In the genomic region with DNA sequence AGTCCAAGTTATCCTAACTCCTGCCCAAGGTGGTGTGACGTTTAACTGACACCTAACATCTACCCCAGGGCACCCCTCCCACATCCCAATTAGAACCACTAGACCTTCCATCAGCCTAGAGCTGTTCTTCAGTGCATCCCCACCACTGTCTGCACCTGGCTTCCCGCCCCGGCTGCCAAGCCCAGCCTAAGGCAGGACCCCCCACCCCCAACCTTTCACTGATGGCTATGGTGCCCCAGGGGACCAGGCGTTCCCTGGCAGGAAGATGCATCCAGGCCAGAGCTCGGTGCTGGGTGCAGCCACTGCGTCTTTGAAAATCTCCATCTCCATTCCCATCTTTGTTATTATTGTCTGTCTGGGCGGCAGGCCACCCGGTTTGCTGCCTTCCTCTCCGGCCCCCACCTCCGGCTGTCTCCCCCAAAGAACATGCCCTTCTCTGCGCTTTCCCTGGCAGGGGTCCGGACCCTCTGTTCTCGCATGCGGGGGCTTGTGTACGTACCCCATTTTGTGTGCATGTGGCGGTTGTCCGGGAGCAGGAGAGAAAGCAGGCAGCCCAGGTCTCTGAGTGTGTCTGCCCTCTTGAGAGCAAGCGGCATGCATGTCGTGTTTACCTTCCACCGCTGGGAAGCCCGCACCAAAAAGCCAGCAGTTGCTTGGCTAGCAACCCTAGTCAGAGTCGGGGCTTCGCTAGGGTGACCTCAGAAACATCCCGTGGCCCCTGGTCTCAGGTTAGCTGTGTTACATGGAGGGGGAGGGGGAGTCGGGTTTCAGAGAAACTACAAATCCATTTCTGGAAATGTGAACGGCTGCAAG, we compare ENCODE assay signal across 8 mouse cellular contexts.
A peak's percentile ranks its signal among the peaks of the same experiment; 100 is the strongest.
DNase-seq lines count a peak whose midpoint lies in the region; ATAC-seq and TF ChIP-seq lines count a peak whose summit lies in the region.

No protein-coding gene starts in this region.

- peaks cover 2% of the 10 kb centered on the region; the same call in 1 of the 2 replicates for H3K36me3 ChIP-seq in embryonic facial prominence, embryonic 14.5 days (ENCODE audit: control insufficient read depth, insufficient read depth, low read length)
- no peaks in the 10 kb centered on the region; the same call in 1 of the 2 replicates for H3K36me3 ChIP-seq in intestine, embryonic 16.5 days (ENCODE audit: control insufficient read depth, insufficient read depth, low read length)
- H3K36me3 ChIP-seq in neural tube, embryonic 11.5 days (ENCODE audit: control insufficient read depth, insufficient read depth, low read length), result no peaks in the 10 kb centered on the region

- no peaks in the 10 kb centered on the region for H3K27me3 ChIP-seq in embryonic facial prominence, embryonic 14.5 days (replicated peaks; ENCODE audit: control insufficient read depth, insufficient read depth, low read length)
- H3K27me3 ChIP-seq in intestine, embryonic 16.5 days (replicated peaks; ENCODE audit: control insufficient read depth, insufficient read depth, low read length), result no peaks in the 10 kb centered on the region
- no peaks in the 10 kb centered on the region for H3K27me3 ChIP-seq in neural tube, embryonic 11.5 days (ENCODE audit: control insufficient read depth, insufficient read depth, low read length)

- H3K27ac ChIP-seq in embryonic facial prominence, embryonic 14.5 days (replicated peaks; ENCODE audit: low read depth, low read length), result 0 out of 2 replicates have a peak overlapping the region, but pooled peaks have one; percentile 15
- peak overlapping the region; percentile 55 for H3K27ac ChIP-seq in intestine, embryonic 16.5 days (ENCODE audit: low read length)
- 0 out of 2 replicates have a peak overlapping the region, but pooled peaks have one; percentile 8 for H3K27ac ChIP-seq in neural tube, embryonic 11.5 days (ENCODE audit: low read depth, low read length)

- H3K4me2 ChIP-seq in embryonic facial prominence, embryonic 14.5 days (ENCODE audit: low read depth, low read length), result peak overlapping the region; percentile 66
- H3K4me2 ChIP-seq in intestine, embryonic 16.5 days (ENCODE audit: low read depth, low read length), result peak overlapping the region; percentile 85
- H3K4me2 ChIP-seq in neural tube, embryonic 11.5 days (ENCODE audit: low read depth), result peak overlapping the region; percentile 91

- no peak for DNase-seq in lung, adult 2 months
- DNase-seq in lung, postnatal 25 days (ENCODE audit: low spot score), result no peak
- DNase-seq in embryonic facial prominence, embryonic 14.5 days (ENCODE audit: low spot score), result no peak
- DNase-seq in neural tube, embryonic 11.5 days (ENCODE audit: low spot score), result no peak
- no peak for DNase-seq in MN1 (ENCODE audit: low spot score)
- no peak for DNase-seq in left cerebral cortex, adult 11 months (ENCODE audit: low spot score)

- no peak for TF ChIP-seq POLR2A in lung, adult 2 months (IDR thresholded peaks at IDR 0.05; ENCODE audit: borderline replicate concordance, extremely low read depth, low read depth, low read length)

- TF ChIP-seq CTCF in lung, adult 2 months (IDR thresholded peaks at IDR 0.05; ENCODE audit: insufficient read depth, low read length), result no peak

- peaks cover 20% of the 10 kb centered on the region; the same call in 1 of the 2 replicates for H3K4me1 ChIP-seq in lung, adult 2 months (ENCODE audit: control insufficient read depth, insufficient read depth, low read length)
- peaks cover 28% of the 10 kb centered on the region for H3K4me1 ChIP-seq in embryonic facial prominence, embryonic 14.5 days (ENCODE audit: control insufficient read depth, insufficient read depth, low read length)
- peaks cover 46% of the 10 kb centered on the region for H3K4me1 ChIP-seq in intestine, embryonic 16.5 days (ENCODE audit: control insufficient read depth, insufficient read depth, low read length)
- H3K4me1 ChIP-seq in neural tube, embryonic 11.5 days (ENCODE audit: control insufficient read depth, insufficient read depth, low read length), result peaks cover 24% of the 10 kb centered on the region

- no peak for ATAC-seq in embryonic facial prominence, embryonic 14.5 days (ENCODE audit: low read depth)
- ATAC-seq in intestine, embryonic 16.5 days, result no peak
- no peak for ATAC-seq in neural tube, embryonic 11.5 days (ENCODE audit: insufficient read depth, low FRiP score, low TSS enrichment)
- no peak for ATAC-seq in erythroblast, adult 5-6 weeks (replicated peaks; ENCODE audit: low FRiP score, poor library complexity, severe bottlenecking)

- peak overlapping the region; percentile 83 for H3K9ac ChIP-seq in embryonic facial prominence, embryonic 14.5 days (ENCODE audit: low read depth, low read length)
- peak overlapping the region; percentile 92 for H3K9ac ChIP-seq in intestine, embryonic 16.5 days (ENCODE audit: low read depth, low read length)
- peak overlapping the region; percentile 95 for H3K9ac ChIP-seq in neural tube, embryonic 11.5 days (ENCODE audit: low read length)

- H3K9me3 ChIP-seq in embryonic facial prominence, embryonic 14.5 days (ENCODE audit: control insufficient read depth, low read length), result no peaks in the 10 kb centered on the region
- no peaks in the 10 kb centered on the region for H3K9me3 ChIP-seq in intestine, embryonic 16.5 days (ENCODE audit: control insufficient read depth, low read length)
- H3K9me3 ChIP-seq in neural tube, embryonic 11.5 days (ENCODE audit: control insufficient read depth, low read length), result no peaks in the 10 kb centered on the region

- peak overlapping the region; percentile 1 for H3K4me3 ChIP-seq in lung, adult 2 months (replicated peaks; ENCODE audit: extremely low read depth, low read depth, low read length)
- peak overlapping the region; percentile 82 for H3K4me3 ChIP-seq in embryonic facial prominence, embryonic 14.5 days (ENCODE audit: low read depth, low read length)
- peak overlapping the region; percentile 81 for H3K4me3 ChIP-seq in intestine, embryonic 16.5 days (ENCODE audit: low read length)
- H3K4me3 ChIP-seq in neural tube, embryonic 11.5 days (ENCODE audit: low read depth, low read length), result peak overlapping the region; percentile 85

- 27% methylated on average over 26 of the region's 26 CpGs for WGBS in lung, adult 2 months
- WGBS in embryonic facial prominence, embryonic 14.5 days, result 8% methylated on average over 26 of the region's 26 CpGs
- WGBS in intestine, embryonic 16.5 days, result 17% methylated on average over 26 of the region's 26 CpGs
- 11% methylated on average over 26 of the region's 26 CpGs for WGBS in neural tube, embryonic 11.5 days

Comparison
In these comparisons a context has a peak if more than half of its experiments do, and no peak if none do; other contexts are left out.
1. H3K4me3 ChIP-seq: peak in every context shown above with its lines; median percentile 85 in neural tube, embryonic 11.5 days; 82 in embryonic facial prominence, embryonic 14.5 days; 81 in intestine, embryonic 16.5 days; 1 in lung, adult 2 months.